Mouse (Mus musculus): ENCODE measurements around the gene Glyr1.

- no peak for TF ChIP-seq CTCF (IDR thresholded peaks at IDR 0.05; ENCODE audit: low read depth, low read length)
- no peak; the same call in 1 of the 2 replicates for TF ChIP-seq POLR2A (IDR thresholded peaks at IDR 0.05; ENCODE audit: borderline replicate concordance, low read depth, low read length)
Measured at GRCm38 (mm10) chr16:5050251-5051110, 818 bp upstream of the Glyr1 start.

Data from bone marrow macrophage, adult 2 months (primary cell).